Mouse (Mus musculus): ENCODE data around the gene Krtap3-1. TPM values are rescaled to one million over a fixed set of nuclear protein-coding genes. Genes with fewer than 3 reads are reported as not detected.

Krtap3-1 gene
- polyA plus RNA-seq (2012; rRNA removed), result 3.7 and 4.5 TPM in 2 replicates

GRCm38 (mm10) chr11:99566530-99566929 lies at the start of gene Krtap3-1:
Krtap3-1 (minus strand) TSS chr11:99566630.

GRCm38 (mm10) chr11:99614796-99615363 lies 48.5 kb upstream of the Krtap3-1 start, which contains the start of gene Krtap2-4:
Krtap2-4 (minus strand) TSS chr11:99614846.

GRCm38 (mm10) chr11:99610089-99610488 lies 43.7 kb upstream of the Krtap3-1 start, which contains the start of gene Gm11937:
Gm11937 (minus strand) TSS chr11:99610189.

GRCm38 (mm10) chr11:99603208-99603607 lies 36.8 kb upstream of the Krtap3-1 start, which contains the start of gene Gm11938:
Gm11938 (minus strand) TSS chr11:99603308.

GRCm38 (mm10) chr11:99597742-99598141 lies 31.3 kb upstream of the Krtap3-1 start, which contains the start of gene Krtap9-3:
Krtap9-3 (minus strand) TSS chr11:99598105.

GRCm38 (mm10) chr11:99590981-99591380 lies 24.6 kb upstream of the Krtap3-1 start, which contains the start of gene Krtap1-3:
Krtap1-3 (minus strand) TSS chr11:99591339.

GRCm38 (mm10) chr11:99583245-99583704 lies 16.8 kb upstream of the Krtap3-1 start, which contains the start of gene Krtap1-4:
Krtap1-4 (minus strand) TSS chr11:99583654.

GRCm38 (mm10) chr11:99580636-99581035 lies 14.2 kb upstream of the Krtap3-1 start, which contains the start of gene Krtap1-5:
Krtap1-5 (minus strand) TSS chr11:99581016.

DNA sequence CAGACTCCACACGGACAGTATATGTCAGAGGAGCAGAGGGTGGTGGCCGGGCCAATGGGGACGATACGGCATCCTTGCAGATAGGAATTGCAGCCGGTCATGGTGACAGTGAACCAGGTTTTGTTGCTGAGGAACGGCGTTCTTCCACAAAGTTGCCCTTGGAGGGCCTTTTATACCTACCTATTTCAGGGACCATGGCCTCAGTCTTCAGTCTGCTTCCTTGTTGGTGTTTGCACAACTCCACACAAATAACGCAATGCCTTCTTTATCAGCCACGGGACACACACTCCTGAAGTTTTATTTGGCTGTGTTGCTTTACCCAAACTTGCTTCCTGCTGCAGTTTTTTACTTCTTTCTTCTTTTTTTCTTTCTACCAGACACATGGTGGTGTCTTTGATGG lies 7.1 kb downstream of the Krtap3-1 start, which contains the start of gene Gm11939:
TSS of gene Gm11939 (minus strand) at position 101 of the 400 bp plus-strand sequence.

GRCm38 (mm10) chr11:99556753-99557152 lies 9.7 kb downstream of the Krtap3-1 start, which contains the start of gene Krtap3-2:
Krtap3-2 (minus strand) TSS chr11:99556853.

GRCm38 (mm10) chr11:99550765-99551164 lies 15.7 kb downstream of the Krtap3-1 start, which contains the start of gene Krtap3-3:
Krtap3-3 (minus strand) TSS chr11:99550865.

GRCm38 (mm10) chr11:99521288-99521860 lies 45.1 kb downstream of the Krtap3-1 start, which contains the start of gene Krt39:
Krt39 (minus strand) TSS chr11:99521338.

Other genes starting within 250 kb of the Krtap3-1 start
- not detected in 2 replicates for gene Krt25, start 243.7 kb downstream of the Krtap3-1 start, polyA plus RNA-seq (2012; rRNA removed)
- not detected in 2 replicates for gene Krt26, start 228.7 kb downstream of the Krtap3-1 start, polyA plus RNA-seq (2012; rRNA removed)
- gene Krt27, start 215.5 kb downstream of the Krtap3-1 start, polyA plus RNA-seq (2012; rRNA removed), result not detected in 2 replicates
- gene Krt28, start 191.7 kb downstream of the Krtap3-1 start, polyA plus RNA-seq (2012; rRNA removed), result not detected in 2 replicates
- gene Krt10, start 177.3 kb downstream of the Krtap3-1 start, polyA plus RNA-seq (2012; rRNA removed), result 0.33 and 0.76 TPM in 2 replicates
- 1.7 and 1.8 TPM in 2 replicates for gene Krt12, start 144.4 kb downstream of the Krtap3-1 start, polyA plus RNA-seq (2012; rRNA removed)
- gene Krt20, start 128.5 kb downstream of the Krtap3-1 start, polyA plus RNA-seq (2012; rRNA removed), result 244 and 256 TPM in 2 replicates
- gene Krt23, start 73.5 kb downstream of the Krtap3-1 start, polyA plus RNA-seq (2012; rRNA removed), result 4.5 and 4.7 TPM in 2 replicates
- gene Krt39, start 45.3 kb downstream of the Krtap3-1 start, polyA plus RNA-seq (2012; rRNA removed), result not detected in 2 replicates
- gene Krt40, start 23.5 kb downstream of the Krtap3-1 start, polyA plus RNA-seq (2012; rRNA removed), result not detected in 2 replicates
- gene Krtap3-3, start 15.8 kb downstream of the Krtap3-1 start, polyA plus RNA-seq (2012; rRNA removed), result not detected in 2 replicates
- gene Krtap3-2, start 9.8 kb downstream of the Krtap3-1 start, polyA plus RNA-seq (2012; rRNA removed), result not detected in 2 replicates
- gene Gm11939, start 7.2 kb downstream of the Krtap3-1 start, polyA plus RNA-seq (2012; rRNA removed), result not detected in 2 replicates
- not detected in 2 replicates for gene Krtap1-5, start 14.4 kb upstream of the Krtap3-1 start, polyA plus RNA-seq (2012; rRNA removed)
- not detected in 2 replicates for gene Krtap1-4, start 17.0 kb upstream of the Krtap3-1 start, polyA plus RNA-seq (2012; rRNA removed)
- gene Krtap1-3, start 24.7 kb upstream of the Krtap3-1 start, polyA plus RNA-seq (2012; rRNA removed), result not detected in 2 replicates
- gene Krtap9-3, start 31.5 kb upstream of the Krtap3-1 start, polyA plus RNA-seq (2012; rRNA removed), result not detected in 2 replicates
- not detected in 2 replicates for gene Gm11938, start 36.7 kb upstream of the Krtap3-1 start, polyA plus RNA-seq (2012; rRNA removed)
- not detected in 2 replicates for gene Gm11937, start 43.6 kb upstream of the Krtap3-1 start, polyA plus RNA-seq (2012; rRNA removed)
- gene Krtap2-4, start 48.2 kb upstream of the Krtap3-1 start, polyA plus RNA-seq (2012; rRNA removed), result not detected in 2 replicates
- gene Gm11562, start 53.8 kb upstream of the Krtap3-1 start, polyA plus RNA-seq (2012; rRNA removed), result 1.3 TPM in 1 of 2 replicates, not detected in the other
- gene Krtap4-1, start 61.6 kb upstream of the Krtap3-1 start, polyA plus RNA-seq (2012; rRNA removed), result not detected in 2 replicates
- not detected in 2 replicates for gene Krtap4-2, start 68.5 kb upstream of the Krtap3-1 start, polyA plus RNA-seq (2012; rRNA removed)
- gene Krtap4-7, start 77.5 kb upstream of the Krtap3-1 start, polyA plus RNA-seq (2012; rRNA removed), result not detected in 2 replicates
- gene Gm11555, start 83.6 kb upstream of the Krtap3-1 start, polyA plus RNA-seq (2012; rRNA removed), result not detected in 2 replicates
- gene Gm11563, start 92.3 kb upstream of the Krtap3-1 start, polyA plus RNA-seq (2012; rRNA removed), result not detected in 2 replicates
- gene Krtap4-6, start 99.3 kb upstream of the Krtap3-1 start, polyA plus RNA-seq (2012; rRNA removed), result not detected in 2 replicates
- gene Gm14190, start 124.1 kb upstream of the Krtap3-1 start, polyA plus RNA-seq (2012; rRNA removed), result not detected in 2 replicates
- gene Gm14180, start 167.7 kb upstream of the Krtap3-1 start, polyA plus RNA-seq (2012; rRNA removed), result not detected in 2 replicates
- gene Gm11595, start 206.3 kb upstream of the Krtap3-1 start, polyA plus RNA-seq (2012; rRNA removed), result not detected in 2 replicates
- gene Krtap4-8, start 214.1 kb upstream of the Krtap3-1 start, polyA plus RNA-seq (2012; rRNA removed), result not detected in 2 replicates
- gene Krtap4-9, start 218.6 kb upstream of the Krtap3-1 start, polyA plus RNA-seq (2012; rRNA removed), result not detected in 2 replicates
- not detected in 2 replicates for gene Gm11596, start 226.8 kb upstream of the Krtap3-1 start, polyA plus RNA-seq (2012; rRNA removed)
- 0.33 TPM in 1 of 2 replicates, not detected in the other for gene Gm11569, start 232.3 kb upstream of the Krtap3-1 start, polyA plus RNA-seq (2012; rRNA removed)
- gene Gm11554, start 237.8 kb upstream of the Krtap3-1 start, polyA plus RNA-seq (2012; rRNA removed), result not detected in 2 replicates
- not detected in 2 replicates for gene Krtap4-13, start 243.3 kb upstream of the Krtap3-1 start, polyA plus RNA-seq (2012; rRNA removed)
- gene Gm11564, start 249.0 kb upstream of the Krtap3-1 start, polyA plus RNA-seq (2012; rRNA removed), result not detected in 2 replicates

Measured in colon, adult 2 months (tissue).